Mouse (Mus musculus) olfactory bulb, adult 2 months (tissue): Measurements from ENCODE around the gene Ccl3.

Experiments
- CTCF ChIP-seq: fragments of 200-500 bp; IDR thresholded peaks from 2 replicates; pipeline ENCODE4 v1.5.1; 2012; ENCODE audit warnings: low read depth, mild to moderate bottlenecking, low read length, moderate library complexity; ENCODE audit not compliant: insufficient read depth
- POLR2A ChIP-seq: fragments of 200-500 bp; IDR thresholded peaks from 2 replicates; pipeline ENCODE4 v1.6.1; 2012; ENCODE audit warnings: mild to moderate bottlenecking, low read depth, low read length, moderate library complexity; ENCODE audit not compliant: insufficient read depth

DNA sequence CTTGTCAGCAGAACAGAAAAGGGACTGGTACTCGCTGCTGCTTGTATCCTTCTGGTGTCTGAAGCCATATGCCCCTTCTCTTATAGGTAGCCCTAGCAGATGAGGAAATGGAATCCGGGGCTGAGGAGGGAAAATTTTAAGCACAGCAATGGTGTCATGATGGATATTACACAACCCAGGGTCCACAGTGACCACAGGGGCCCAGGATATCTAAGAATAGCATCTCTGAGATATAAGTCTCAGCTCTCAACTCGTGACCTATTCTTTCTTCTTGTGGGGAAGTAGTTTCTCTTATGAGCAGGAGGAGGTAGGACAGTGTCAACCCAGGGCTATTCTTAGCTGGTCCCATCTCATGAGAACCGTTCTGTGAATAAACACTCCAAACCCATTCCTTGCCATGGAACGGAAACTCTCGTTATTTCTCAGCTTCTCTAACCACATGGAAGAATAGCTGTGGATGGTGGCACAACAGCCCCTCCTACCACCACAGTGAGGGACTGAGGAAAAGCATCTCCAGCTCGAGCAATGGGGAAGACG lies at the start of gene Ccl3:
- no peak for TF ChIP-seq CTCF
- no peak for TF ChIP-seq POLR2A
